Mouse (Mus musculus) midbrain, embryonic 11.5 days (tissue): ENCODE measurements around the gene Samm50. TPM values are rescaled to one million over a fixed set of nuclear protein-coding genes. Genes with fewer than 3 reads are reported as not detected.
A peak's percentile ranks its signal among the peaks of the same experiment; 100 is the strongest.

Experiments
- ATAC-seq: fragments of 200-750 bp; cut with Nextera tagmentation; 2 replicates; pipeline ENCODE4 v1.8.0; 2017; ENCODE audit warnings: moderate TSS enrichment, moderate library complexity; ENCODE audit not compliant: low FRiP score
- DNase-seq: peaks from one replicate; pipeline ENCODE4 v3.0.0; 2015; ENCODE audit warnings: low spot score; ENCODE audit errors: missing footprints
- H3K27ac ChIP-seq: fragments of 300-500 bp; sonication (generic); 2 replicates; pipeline ENCODE4 v1.5.1; 2014; ENCODE audit warnings: low read depth, low read length
- H3K27me3 ChIP-seq: fragments of 300-500 bp; sonication (generic); 2 replicates; pipeline ENCODE4 v1.6.1; 2014; ENCODE audit warnings: mild to moderate bottlenecking, low read length, moderate library complexity, mixed read lengths; ENCODE audit not compliant: control insufficient read depth, insufficient read depth
- H3K36me3 ChIP-seq: fragments of 300-500 bp; sonication (generic); 2 replicates; pipeline ENCODE4 v1.6.1; 2014; ENCODE audit warnings: mild to moderate bottlenecking, low read length, moderate library complexity, mixed read lengths; ENCODE audit not compliant: control insufficient read depth, insufficient read depth
- H3K4me1 ChIP-seq: fragments of 300-500 bp; sonication (generic); 2 replicates; pipeline ENCODE4 v1.6.1; 2014; ENCODE audit warnings: low read length; ENCODE audit not compliant: control insufficient read depth, insufficient read depth
- H3K4me2 ChIP-seq: fragments of 300-500 bp; sonication (generic); 2 replicates; pipeline ENCODE4 v1.6.1; 2014; ENCODE audit warnings: mild to moderate bottlenecking, moderate library complexity
- H3K4me3 ChIP-seq: fragments of 300-500 bp; sonication (generic); 2 replicates; pipeline ENCODE4 v1.5.1; 2014; ENCODE audit warnings: low read depth, low read length
- H3K9ac ChIP-seq: fragments of 300-500 bp; sonication (generic); 2 replicates; pipeline ENCODE4 v1.6.1; 2014; ENCODE audit warnings: low read length
- H3K9me3 ChIP-seq: fragments of 300-500 bp; sonication (generic); 2 replicates; pipeline ENCODE4 v1.6.1; 2016; ENCODE audit warnings: low read length; ENCODE audit not compliant: control insufficient read depth
- WGBS: fragments of 180-500 bp; shearing (Covaris S2); extraction: QIAGEN DNeasy Blood & Tissue Kit; methylation state at CpG from one replicate; pipeline ENCODE4 v1.1.7; 2014; 5-methylcytosine and 5-hydroxymethylcytosine counted together
- polyA plus RNA-seq: library from polyadenylated mRNA; unstranded; fragments of >200 nt; fragmentation: Nextera tagmentation; extraction: Ambion mirVana; gene quantifications from 2 replicates; pipeline ENCODE4 v1.2.1, GENCODE M21; 2014

The Samm50 gene
- polyA plus RNA-seq, 1 experiment from 2014 or later = 75.9 TPM

DNA sequence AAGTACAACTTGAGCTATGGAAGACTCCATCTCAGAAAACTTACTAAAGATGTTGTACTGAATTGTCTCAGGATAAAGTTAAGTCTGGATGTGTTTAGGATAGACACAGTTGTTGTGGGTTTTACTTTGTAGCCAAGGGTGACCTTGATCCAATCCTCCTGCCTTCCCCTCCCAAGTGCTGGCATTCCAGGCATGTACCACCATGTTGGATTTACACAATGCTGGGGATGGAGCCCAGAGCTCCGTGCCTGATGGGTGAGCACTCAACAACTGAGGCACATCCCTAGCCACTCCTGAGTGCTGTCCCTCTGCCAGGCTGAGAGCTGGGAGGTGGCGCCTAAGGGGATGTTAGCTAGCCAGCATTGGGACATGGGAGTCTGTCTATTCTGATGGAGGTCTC is 23.2 kb downstream of the Samm50 start:
- H3K4me2 ChIP-seq = no peak overlapping the region
- H3K4me1 ChIP-seq = peaks cover 16% of the 10 kb centered on the region
- no peaks in the 10 kb centered on the region for H3K9me3 ChIP-seq
- H3K27me3 ChIP-seq = no peaks in the 10 kb centered on the region
- H3K9ac ChIP-seq = no peak overlapping the region
- no peak overlapping the region for H3K4me3 ChIP-seq
- 85% methylated on average over 2 of the region's 2 CpGs for WGBS
- H3K27ac ChIP-seq = no peak overlapping the region
- peaks cover 2% of the 10 kb centered on the region; the same call in 1 of the 2 replicates for H3K36me3 ChIP-seq
- ATAC-seq (no peak), DNase-seq (peak; percentile 47)

DNA sequence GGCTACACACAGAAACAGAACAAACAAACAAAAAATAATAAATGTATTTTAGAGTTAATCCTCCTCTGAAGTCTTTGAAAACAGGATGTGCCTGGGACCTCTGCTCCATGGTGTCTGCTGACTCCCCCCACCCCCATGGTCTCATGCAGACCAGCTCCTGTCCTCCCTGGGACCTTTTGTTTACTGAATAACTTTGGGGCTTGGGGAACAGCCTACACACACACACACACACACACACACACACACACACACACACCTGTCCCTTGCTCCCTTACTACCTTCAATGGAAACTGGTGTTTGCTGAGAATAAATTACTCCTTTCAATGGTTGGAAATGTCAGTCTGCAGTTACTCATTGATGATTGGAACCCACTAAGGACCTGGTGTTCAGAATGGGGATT is 24.0 kb downstream of the Samm50 start:
- ATAC-seq (no peak), DNase-seq (no peak)
- no peak overlapping the region for H3K4me2 ChIP-seq
- H3K4me3 ChIP-seq = no peak overlapping the region
- H3K9me3 ChIP-seq = no peaks in the 10 kb centered on the region
- H3K4me1 ChIP-seq = peaks cover 16% of the 10 kb centered on the region
- H3K9ac ChIP-seq = no peak overlapping the region
- no peak overlapping the region for H3K27ac ChIP-seq
- H3K36me3 ChIP-seq = peaks cover 2% of the 10 kb centered on the region; the same call in 1 of the 2 replicates
- no peaks in the 10 kb centered on the region for H3K27me3 ChIP-seq

DNA sequence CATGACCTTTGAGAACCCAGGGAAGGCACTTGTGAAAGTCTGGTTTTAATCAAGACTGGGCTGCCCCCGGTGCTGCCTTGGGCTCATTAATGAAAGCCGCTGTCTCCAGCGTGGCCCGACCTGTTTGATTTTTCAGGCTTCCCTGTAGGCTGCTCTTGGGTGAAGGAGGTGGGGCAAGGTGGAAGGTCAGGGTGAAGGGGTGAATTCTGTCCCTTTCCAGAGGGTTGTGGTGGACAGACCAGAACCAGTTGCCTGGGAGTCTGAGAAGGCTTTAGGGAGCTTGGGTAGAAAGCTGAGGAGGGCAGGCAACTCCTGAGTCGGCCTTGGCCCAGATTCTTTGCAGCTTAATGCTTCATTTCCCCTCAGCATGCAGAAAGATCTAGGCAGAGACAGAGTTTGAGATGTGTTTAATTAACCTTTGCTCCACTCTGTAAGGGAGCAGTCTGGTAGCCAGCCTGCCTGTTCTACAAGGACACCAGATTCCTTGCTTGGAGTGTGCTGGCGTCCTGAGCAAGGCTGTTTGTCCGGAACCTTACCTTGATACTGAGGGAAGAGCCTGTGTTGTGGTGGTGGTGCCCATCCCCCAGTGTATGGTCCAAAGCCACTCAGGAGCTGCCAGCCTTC is 24.5 kb downstream of the Samm50 start:
- Histone ChIP-seq H3K27ac (no peak overlapping the region), H3K27me3 (no peaks in the 10 kb centered on the region), H3K9me3 (no peaks in the 10 kb centered on the region), H3K9ac (peak overlapping the region; percentile 16; the same call in 1 of the 2 replicates), H3K4me3 (no peak overlapping the region), H3K4me2 (no peak overlapping the region), H3K36me3 (0 out of 2 replicates have a peak, but pooled peaks cover 2% of the 10 kb centered on the region), H3K4me1 (peaks cover 16% of the 10 kb centered on the region)
- DNase-seq (no peak), ATAC-seq (no peak)
- 38% methylated on average over 7 of the region's 7 CpGs for WGBS

DNA sequence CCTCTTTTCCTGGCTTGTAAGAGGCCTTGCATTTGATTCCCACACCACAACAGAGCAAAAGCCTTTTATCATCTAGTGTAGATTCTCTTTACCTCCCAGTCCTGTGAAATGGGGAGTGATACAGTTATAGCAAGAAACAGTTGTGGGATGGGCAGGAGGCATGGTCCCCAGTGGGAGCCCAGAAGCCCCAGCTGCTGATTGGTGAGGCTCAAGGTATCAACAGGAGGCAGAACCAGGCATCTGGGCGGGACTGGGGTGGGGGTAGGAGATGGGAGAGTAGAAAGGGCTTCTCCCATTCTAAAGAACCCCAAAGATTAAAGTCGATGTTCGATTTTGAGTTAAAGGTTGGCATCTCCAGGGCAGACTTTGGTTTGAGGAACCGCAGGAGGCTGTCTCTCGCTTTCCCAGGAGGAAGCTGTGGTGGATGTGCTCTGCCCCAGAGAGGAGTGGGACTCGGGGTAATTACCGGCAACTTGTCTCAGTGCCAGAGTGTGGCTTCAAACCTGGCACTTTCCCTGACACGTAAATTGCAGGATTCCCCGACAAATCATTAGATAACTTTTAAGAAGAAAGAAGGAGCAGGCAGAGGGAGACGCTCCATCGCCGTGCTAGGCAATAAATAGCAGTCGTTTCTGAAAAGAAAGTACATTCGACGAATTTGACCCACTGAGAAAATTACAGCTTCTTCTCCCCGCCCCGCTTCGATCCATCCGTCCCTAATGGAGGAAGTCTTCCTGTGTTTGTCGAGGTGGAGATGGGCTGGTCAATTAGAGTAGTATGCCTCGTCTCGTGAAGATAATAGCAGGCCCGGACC is 26.1 kb downstream of the Samm50 start:
- Histone ChIP-seq H3K27me3 (no peaks in the 10 kb centered on the region), H3K27ac (no peak overlapping the region), H3K4me1 (peaks cover 14% of the 10 kb centered on the region), H3K9me3 (no peaks in the 10 kb centered on the region), H3K9ac (no peak overlapping the region), H3K4me2 (no peak overlapping the region), H3K4me3 (no peak overlapping the region), H3K36me3 (0 out of 2 replicates have a peak, but pooled peaks cover 2% of the 10 kb centered on the region)
- DNase-seq (no peak), ATAC-seq (no peak)
- WGBS = 65% methylated on average over 23 of the region's 23 CpGs

DNA sequence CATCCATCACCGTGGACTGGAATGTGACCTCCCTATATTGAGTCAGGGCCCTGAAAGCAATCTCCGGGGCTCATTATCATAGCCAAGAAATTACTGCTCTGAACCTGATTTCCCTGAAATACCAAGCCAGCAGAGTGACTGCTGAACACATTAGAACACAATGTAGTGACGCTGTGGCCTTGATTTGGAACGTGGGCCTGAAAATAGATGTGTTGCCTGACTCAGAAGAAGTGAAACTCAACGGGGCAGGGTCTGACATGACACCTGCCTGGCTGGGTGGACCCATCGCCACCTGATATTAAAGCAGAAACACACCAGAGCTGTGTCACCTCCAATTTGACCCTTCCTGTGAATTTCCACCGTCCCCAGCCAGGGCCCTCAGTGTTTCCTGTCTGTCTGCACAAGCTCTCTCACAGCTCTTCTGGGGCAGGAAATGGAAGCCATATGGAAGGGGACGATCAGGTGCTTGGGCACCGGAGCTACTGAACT is 26.8 kb downstream of the Samm50 start:
- H3K4me3 ChIP-seq = no peak overlapping the region
- no peak overlapping the region for H3K27ac ChIP-seq
- no peak overlapping the region for H3K9ac ChIP-seq
- no peak for ATAC-seq
- H3K27me3 ChIP-seq = no peaks in the 10 kb centered on the region
- H3K36me3 ChIP-seq = 0 out of 2 replicates have a peak, but pooled peaks cover 2% of the 10 kb centered on the region
- H3K4me2 ChIP-seq = no peak overlapping the region
- WGBS = 63% methylated on average over 9 of the region's 9 CpGs
- H3K9me3 ChIP-seq = no peaks in the 10 kb centered on the region
- H3K4me1 ChIP-seq = peaks cover 14% of the 10 kb centered on the region
- DNase-seq = no peak

DNA sequence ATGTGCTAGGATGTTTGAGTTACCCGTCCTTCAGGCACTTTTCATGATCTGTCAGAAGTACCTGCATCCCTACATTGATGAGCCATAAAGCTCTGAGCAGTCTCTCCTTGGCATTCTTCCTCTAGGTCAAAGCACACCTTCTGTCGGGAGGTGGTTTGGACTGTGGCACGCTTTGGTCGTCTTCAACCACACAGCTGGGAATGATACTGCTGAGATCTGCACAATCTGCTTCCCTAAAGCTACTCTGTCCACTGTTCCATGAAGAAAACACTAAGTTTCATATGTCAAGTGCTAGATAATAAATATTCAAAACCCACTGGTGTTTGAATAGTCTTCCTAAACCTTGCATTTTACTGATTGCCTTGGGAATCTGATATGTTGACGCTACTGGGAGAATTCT is 29.5 kb downstream of the Samm50 start:
- WGBS = 86% methylated on average over 5 of the region's 5 CpGs
- no peak overlapping the region for H3K9ac ChIP-seq
- H3K36me3 ChIP-seq = no peaks in the 10 kb centered on the region
- no peak overlapping the region for H3K27ac ChIP-seq
- DNase-seq = no peak
- no peak overlapping the region for H3K4me3 ChIP-seq
- no peaks in the 10 kb centered on the region for H3K9me3 ChIP-seq
- H3K4me2 ChIP-seq = no peak overlapping the region
- H3K27me3 ChIP-seq = no peaks in the 10 kb centered on the region
- peaks cover 15% of the 10 kb centered on the region for H3K4me1 ChIP-seq
- no peak for ATAC-seq

DNA sequence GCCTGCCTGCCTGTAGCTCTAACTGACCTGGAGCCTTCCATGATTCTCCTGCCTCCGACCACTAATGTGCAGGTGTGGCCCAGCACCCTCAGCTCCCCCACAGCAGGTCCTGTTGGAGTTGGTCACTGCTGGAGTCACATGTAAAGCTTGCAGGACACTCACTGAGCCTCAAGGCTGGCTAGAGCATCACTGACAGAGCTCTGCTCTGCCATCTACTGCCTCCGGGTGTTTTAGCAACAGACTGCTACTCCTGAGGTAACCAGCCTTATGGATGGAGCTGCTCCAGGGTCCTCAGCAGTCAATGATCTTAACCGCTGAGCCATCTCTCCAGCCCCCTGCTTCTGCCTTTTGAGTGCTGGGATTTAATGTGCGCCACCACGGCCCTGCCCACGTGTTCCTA is 31.4 kb downstream of the Samm50 start:
- no peaks in the 10 kb centered on the region for H3K27me3 ChIP-seq
- ATAC-seq = 0 out of 2 replicates have a peak, but pooled peaks have one; percentile 54
- whole genome bisulfite sequencing = 25% methylated on average over 6 of the region's 6 CpGs
- no peak overlapping the region for H3K4me2 ChIP-seq
- H3K9ac ChIP-seq = no peak overlapping the region
- no peak overlapping the region for H3K27ac ChIP-seq
- H3K4me3 ChIP-seq = no peak overlapping the region
- H3K9me3 ChIP-seq = no peaks in the 10 kb centered on the region
- H3K36me3 ChIP-seq = no peaks in the 10 kb centered on the region
- peaks cover 17% of the 10 kb centered on the region for H3K4me1 ChIP-seq
- no peak for DNase-seq

DNA sequence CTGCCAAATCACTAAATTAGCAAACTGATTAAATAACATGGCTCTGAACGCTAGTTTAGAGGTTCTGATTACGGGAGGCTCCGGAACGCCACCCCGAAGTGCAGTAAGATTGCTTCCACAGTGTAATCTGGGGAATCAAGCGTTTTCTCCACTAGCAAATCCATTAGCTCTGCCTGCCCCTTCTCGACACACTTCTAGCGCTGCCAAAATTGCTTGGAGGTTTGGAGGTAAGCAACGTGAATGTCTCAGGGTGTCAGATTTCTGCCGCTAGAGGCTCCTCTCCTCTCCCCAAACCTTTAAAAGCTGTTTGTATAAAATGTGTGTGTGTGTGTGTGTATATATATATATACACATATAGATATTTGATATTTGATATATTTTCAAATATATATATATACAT is 32.7 kb downstream of the Samm50 start:
- ATAC-seq (no peak), DNase-seq (no peak)
- peaks cover 12% of the 10 kb centered on the region for H3K4me1 ChIP-seq
- no peaks in the 10 kb centered on the region for H3K9me3 ChIP-seq
- no peaks in the 10 kb centered on the region for H3K27me3 ChIP-seq
- no peak overlapping the region for H3K4me3 ChIP-seq
- H3K27ac ChIP-seq = no peak overlapping the region
- WGBS = 67% methylated on average over 10 of the region's 10 CpGs
- no peaks in the 10 kb centered on the region for H3K36me3 ChIP-seq
- no peak overlapping the region for H3K4me2 ChIP-seq
- no peak overlapping the region for H3K9ac ChIP-seq

DNA sequence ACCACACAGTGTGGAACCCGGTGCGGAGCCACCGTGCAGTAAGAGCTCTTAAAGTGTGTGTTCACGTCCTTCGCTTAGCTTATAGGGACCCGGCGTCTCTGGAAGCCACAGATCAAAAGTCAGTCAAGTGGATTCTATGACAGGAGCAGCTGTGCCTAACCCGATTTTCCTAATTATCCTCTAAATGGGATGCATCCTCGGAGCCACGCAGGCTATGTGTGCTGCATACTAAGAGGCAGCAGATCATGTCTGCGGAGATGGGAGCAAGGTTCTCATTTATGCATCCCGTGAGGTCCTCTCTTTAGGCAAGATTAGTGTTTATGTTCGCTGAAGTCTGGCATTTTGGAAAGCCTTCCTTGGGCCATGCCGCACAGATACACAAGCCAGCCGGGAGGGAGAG is 34.9 kb downstream of the Samm50 start:
- 51% methylated on average over 15 of the region's 15 CpGs for WGBS
- DNase-seq = no peak

More for the DNA sequence above, 34.9 kb downstream of the Samm50 start:
- Histone ChIP-seq H3K4me2 (no peak overlapping the region), H3K9me3 (no peaks in the 10 kb centered on the region), H3K9ac (no peak overlapping the region), H3K4me1 (peaks cover 29% of the 10 kb centered on the region), H3K36me3 (no peaks in the 10 kb centered on the region), H3K27ac (peak overlapping the region; percentile 80), H3K4me3 (no peak overlapping the region), H3K27me3 (no peaks in the 10 kb centered on the region; the same call in 1 of the 2 replicates)
- peak; percentile 77 for ATAC-seq
